Mouse (Mus musculus) thymus, postnatal 4 days (tissue): ENCODE measurements around the gene Btbd35f22.
"Not testable (repeated sequence)": the region's sequence is repeated elsewhere in the genome, so short reads cannot be mapped to it uniquely, and the experiment has no call there.

Source experiments
- DNase-seq: peaks from one replicate; pipeline ENCODE4 v3.0.0; 2021

Gene Btbd35f22

DNA sequence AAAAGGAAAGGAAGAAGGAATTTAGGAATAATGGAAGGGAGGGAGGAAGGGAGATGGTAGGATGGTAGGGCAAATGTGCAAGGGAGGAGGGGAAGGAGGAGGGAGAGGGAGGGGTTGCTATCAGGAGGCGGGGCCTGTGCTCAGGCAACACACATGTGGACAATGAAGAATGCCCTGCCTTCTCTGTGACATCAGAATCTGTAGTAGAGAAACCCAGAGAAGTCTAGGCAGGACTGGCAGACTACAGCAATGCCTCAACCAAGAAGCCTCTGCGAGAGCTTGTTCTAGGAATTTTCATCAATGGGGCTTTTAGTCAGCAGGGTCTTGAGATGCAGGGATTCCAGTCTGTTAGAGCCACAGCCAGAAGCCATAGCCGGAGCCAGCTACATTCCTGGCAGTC, at the start of gene Btbd35f22:
Btbd35f22 (plus strand) TSS at position 301 of the 400 bp plus-strand sequence.
- not testable (repeated sequence) for DNase-seq
